Mouse (Mus musculus): ENCODE results near the gene Atp6v1g2. TPM values are rescaled to one million over a fixed set of nuclear protein-coding genes. Genes with fewer than 3 reads are reported as not detected.

Gene Atp6v1g2
- polyA plus RNA-seq, 1 experiment, result 5.0 TPM

- no peaks in the 10 kb centered on the region for H3K27me3 ChIP-seq (ENCODE audit: control insufficient read depth, insufficient read depth, low read length)
- peaks cover 28% of the 10 kb centered on the region for H3K36me3 ChIP-seq (ENCODE audit: control insufficient read depth, insufficient read depth, low read length)
- no peak for DNase-seq (ENCODE audit: low read depth in 1 of 2, low spot score in 2 of 2)
- peaks cover 7% of the 10 kb centered on the region; the same call in 1 of the 2 replicates for H3K4me1 ChIP-seq (ENCODE audit: control insufficient read depth, insufficient read depth, insufficient read length)
- TF ChIP-seq POLR2A (IDR thresholded peaks at IDR 0.05; ENCODE audit: low read depth, low read length) (no peak), CTCF (IDR thresholded peaks at IDR 0.05; ENCODE audit: extremely low read depth, insufficient read depth, insufficient read length, insufficient replicate concordance) (no peak)
- WGBS, result 76% methylated on average over 1 of the region's 1 CpGs
- H3K27ac ChIP-seq (ENCODE audit: insufficient read depth, low read length), result no peak overlapping the region
- no peak overlapping the region for H3K4me3 ChIP-seq (ENCODE audit: extremely low read depth, insufficient read depth, insufficient read length)
Measured at GRCm38 (mm10) chr17:35267399-35268086, 34.1 kb downstream of the Atp6v1g2 start.

- DNase-seq (ENCODE audit: low read depth in 1 of 2, low spot score in 2 of 2), result peak in 1 of 2 experiments; percentile 59
- H3K36me3 ChIP-seq (ENCODE audit: control insufficient read depth, insufficient read depth, low read length), result peaks cover 19% of the 10 kb centered on the region
- peaks cover 9% of the 10 kb centered on the region; the same call in 1 of the 2 replicates for H3K4me1 ChIP-seq (ENCODE audit: control insufficient read depth, insufficient read depth, insufficient read length)
- H3K4me3 ChIP-seq (ENCODE audit: extremely low read depth, insufficient read depth, insufficient read length), result no peak overlapping the region
- H3K27me3 ChIP-seq (ENCODE audit: control insufficient read depth, insufficient read depth, low read length), result no peaks in the 10 kb centered on the region
- WGBS, result 52% methylated on average over 3 of the region's 3 CpGs
- no peak overlapping the region for H3K27ac ChIP-seq (ENCODE audit: insufficient read depth, low read length)
- TF ChIP-seq POLR2A (IDR thresholded peaks at IDR 0.05; ENCODE audit: low read depth, low read length) (no peak), CTCF (IDR thresholded peaks at IDR 0.05; ENCODE audit: extremely low read depth, insufficient read depth, insufficient read length, insufficient replicate concordance) (no peak)
Measured at GRCm38 (mm10) chr17:35269653-35270347, 36.3 kb downstream of the Atp6v1g2 start.

GRCm38 (mm10) chr17:35272249-35272648 is 38.8 kb downstream of the Atp6v1g2 start:
- TF ChIP-seq POLR2A (IDR thresholded peaks at IDR 0.05; ENCODE audit: low read depth, low read length) (no peak), CTCF (IDR thresholded peaks at IDR 0.05; ENCODE audit: extremely low read depth, insufficient read depth, insufficient read length, insufficient replicate concordance) (no peak)
- H3K4me3 ChIP-seq (ENCODE audit: extremely low read depth, insufficient read depth, insufficient read length), result no peak overlapping the region
- peaks cover 5% of the 10 kb centered on the region; the same call in 1 of the 2 replicates for H3K36me3 ChIP-seq (ENCODE audit: control insufficient read depth, insufficient read depth, low read length)
- 87% methylated on average over 3 of the region's 3 CpGs for WGBS
- peaks cover 2% of the 10 kb centered on the region; the same call in 1 of the 2 replicates for H3K4me1 ChIP-seq (ENCODE audit: control insufficient read depth, insufficient read depth, insufficient read length)
- DNase-seq (ENCODE audit: low read depth in 1 of 2, low spot score in 2 of 2), result no peak
- H3K27ac ChIP-seq (ENCODE audit: insufficient read depth, low read length), result no peak overlapping the region
- no peaks in the 10 kb centered on the region for H3K27me3 ChIP-seq (ENCODE audit: control insufficient read depth, insufficient read depth, low read length)

- Histone ChIP-seq H3K4me1 (ENCODE audit: control insufficient read depth, insufficient read depth, insufficient read length) (peaks cover 2% of the 10 kb centered on the region; the same call in 1 of the 2 replicates), H3K27me3 (ENCODE audit: control insufficient read depth, insufficient read depth, low read length) (no peaks in the 10 kb centered on the region), H3K36me3 (ENCODE audit: control insufficient read depth, insufficient read depth, low read length) (no peaks in the 10 kb centered on the region), H3K4me3 (ENCODE audit: extremely low read depth, insufficient read depth, insufficient read length) (no peak overlapping the region), H3K27ac (ENCODE audit: insufficient read depth, low read length) (no peak overlapping the region)
- peak in 1 of 2 experiments; percentile 88 for DNase-seq (ENCODE audit: low read depth in 1 of 2, low spot score in 2 of 2)
- peak; percentile 95 for TF ChIP-seq CTCF (IDR thresholded peaks at IDR 0.05; ENCODE audit: extremely low read depth, insufficient read depth, insufficient read length, insufficient replicate concordance)
- no peak for TF ChIP-seq POLR2A (IDR thresholded peaks at IDR 0.05; ENCODE audit: low read depth, low read length)
- 3% methylated on average over 11 of the region's 11 CpGs for WGBS
Measured at GRCm38 (mm10) chr17:35274770-35275169, 41.3 kb downstream of the Atp6v1g2 start.

- 31% methylated on average over 13 of the region's 13 CpGs for WGBS
- no peak for DNase-seq (ENCODE audit: low read depth in 1 of 2, low spot score in 2 of 2)
- Histone ChIP-seq H3K27ac (ENCODE audit: insufficient read depth, low read length) (no peak overlapping the region), H3K36me3 (ENCODE audit: control insufficient read depth, insufficient read depth, low read length) (no peaks in the 10 kb centered on the region), H3K4me3 (ENCODE audit: extremely low read depth, insufficient read depth, insufficient read length) (no peak overlapping the region), H3K27me3 (ENCODE audit: control insufficient read depth, insufficient read depth, low read length) (no peaks in the 10 kb centered on the region), H3K4me1 (ENCODE audit: control insufficient read depth, insufficient read depth, insufficient read length) (peaks cover 2% of the 10 kb centered on the region; the same call in 1 of the 2 replicates)
- TF ChIP-seq CTCF (IDR thresholded peaks at IDR 0.05; ENCODE audit: extremely low read depth, insufficient read depth, insufficient read length, insufficient replicate concordance) (no peak), POLR2A (IDR thresholded peaks at IDR 0.05; ENCODE audit: low read depth, low read length) (no peak)
Measured at GRCm38 (mm10) chr17:35276304-35276864, 42.9 kb downstream of the Atp6v1g2 start.

GRCm38 (mm10) chr17:35278049-35278448 is 44.6 kb downstream of the Atp6v1g2 start:
- Histone ChIP-seq H3K36me3 (ENCODE audit: control insufficient read depth, insufficient read depth, low read length) (no peaks in the 10 kb centered on the region), H3K4me1 (ENCODE audit: control insufficient read depth, insufficient read depth, insufficient read length) (peaks cover 2% of the 10 kb centered on the region; the same call in 1 of the 2 replicates), H3K4me3 (ENCODE audit: extremely low read depth, insufficient read depth, insufficient read length) (no peak overlapping the region), H3K27me3 (ENCODE audit: control insufficient read depth, insufficient read depth, low read length) (no peaks in the 10 kb centered on the region), H3K27ac (ENCODE audit: insufficient read depth, low read length) (no peak overlapping the region)
- WGBS, result 82% methylated on average over 8 of the region's 8 CpGs
- TF ChIP-seq CTCF (IDR thresholded peaks at IDR 0.05; ENCODE audit: extremely low read depth, insufficient read depth, insufficient read length, insufficient replicate concordance) (no peak), POLR2A (IDR thresholded peaks at IDR 0.05; ENCODE audit: low read depth, low read length) (no peak)
- DNase-seq (ENCODE audit: low read depth in 1 of 2, low spot score in 2 of 2), result no peak

All from spleen, adult 2 months (tissue).